In genomic region chr14:48295815-48296271, GRCm38 (mm10) we compare ENCODE assay signal across 7 mouse cellular contexts.
A peak's percentile ranks its signal among the peaks of the same experiment; 100 is the strongest.
DNase-seq lines count a peak whose midpoint lies in the region; ATAC-seq and TF ChIP-seq lines count a peak whose summit lies in the region.

No protein-coding gene starts in this region.

- peak; percentile 54; the same call in 1 of the 2 replicates for ATAC-seq in embryonic facial prominence, embryonic 15.5 days (ENCODE audit: insufficient number of reproducible peaks, low FRiP score, low TSS enrichment, low read depth)
- no peak for ATAC-seq in neural tube, embryonic 15.5 days (ENCODE audit: low FRiP score)

- no peaks in the 10 kb centered on the region for H3K36me3 ChIP-seq in embryonic facial prominence, embryonic 15.5 days
- H3K36me3 ChIP-seq in neural tube, embryonic 15.5 days, result no peaks in the 10 kb centered on the region

- H3K9ac ChIP-seq in embryonic facial prominence, embryonic 15.5 days, result no peak overlapping the region
- H3K9ac ChIP-seq in neural tube, embryonic 15.5 days (replicated peaks), result no peak overlapping the region

- peak; percentile 23 to 27 for DNase-seq in left cerebral cortex, postnatal 14 days (ENCODE audit: low spot score in 2 of 2)
- DNase-seq in left cerebral cortex, adult 9 months (ENCODE audit: low spot score in 2 of 2), result no peak
- peak; percentile 35 to 39 for DNase-seq in heart, postnatal 36 days
- no peak for DNase-seq in cerebellum, adult 9-10 months
- no peak for DNase-seq in cerebellum, adult 2 months

- peaks cover 10% of the 10 kb centered on the region for H3K4me1 ChIP-seq in embryonic facial prominence, embryonic 15.5 days
- peaks cover 8% of the 10 kb centered on the region; the same call in 1 of the 2 replicates for H3K4me1 ChIP-seq in neural tube, embryonic 15.5 days
- H3K4me1 ChIP-seq in cerebellum, adult 2 months (ENCODE audit: control insufficient read depth, insufficient read depth, low read length), result no peaks in the 10 kb centered on the region; the same call in 1 of the 2 replicates

- peaks cover 6% of the 10 kb centered on the region; the same call in 1 of the 2 replicates for H3K27me3 ChIP-seq in embryonic facial prominence, embryonic 15.5 days
- no peaks in the 10 kb centered on the region for H3K27me3 ChIP-seq in neural tube, embryonic 15.5 days (replicated peaks)
- H3K27me3 ChIP-seq in cerebellum, adult 2 months (ENCODE audit: control insufficient read depth, insufficient read depth, low read length), result no peaks in the 10 kb centered on the region

- no peak overlapping the region for H3K4me3 ChIP-seq in embryonic facial prominence, embryonic 15.5 days (replicated peaks)
- H3K4me3 ChIP-seq in neural tube, embryonic 15.5 days (replicated peaks), result no peak overlapping the region
- H3K4me3 ChIP-seq in cerebellum, adult 2 months (replicated peaks; ENCODE audit: insufficient read depth, low read depth, low read length), result no peak overlapping the region

- H3K9me3 ChIP-seq in embryonic facial prominence, embryonic 15.5 days (replicated peaks), result no peaks in the 10 kb centered on the region
- no peaks in the 10 kb centered on the region for H3K9me3 ChIP-seq in neural tube, embryonic 15.5 days (replicated peaks)

- intact Hi-C loops in left cerebral cortex, postnatal 14 days (cut with DNase I), result no loop called here
- intact Hi-C loops in heart, postnatal 36 days (cut with DNase I), result loop anchor here (5.0 kb wide), 3 partner anchors 34 to 174 kb away; partner anchors contain the start of gene Peli2

- TF ChIP-seq CTCF in cerebellum, adult 2 months (IDR thresholded peaks at IDR 0.05; ENCODE audit: borderline replicate concordance, insufficient read depth, low read depth, low read length), result no peak

- 26% methylated on average over 7 of the region's 7 CpGs for WGBS in embryonic facial prominence, embryonic 15.5 days
- 38% methylated on average over 7 of the region's 7 CpGs for WGBS in neural tube, embryonic 15.5 days
- WGBS in cerebellum, adult 2 months, result 49% methylated on average over 7 of the region's 7 CpGs

- H3K27ac ChIP-seq in embryonic facial prominence, embryonic 15.5 days (replicated peaks), result no peak overlapping the region
- no peak overlapping the region for H3K27ac ChIP-seq in neural tube, embryonic 15.5 days (replicated peaks)
- H3K27ac ChIP-seq in cerebellum, adult 2 months (ENCODE audit: insufficient read depth, low read length), result no peak overlapping the region

- H3K4me2 ChIP-seq in embryonic facial prominence, embryonic 15.5 days (replicated peaks), result 0 out of 2 replicates have a peak overlapping the region, but pooled peaks have one; percentile 10
- peak overlapping the region; percentile 17; the same call in 1 of the 2 replicates for H3K4me2 ChIP-seq in neural tube, embryonic 15.5 days

- TF ChIP-seq POLR2A in cerebellum, adult 2 months (IDR thresholded peaks at IDR 0.05; ENCODE audit: borderline replicate concordance, insufficient read depth, low read length), result no peak

Comparison
In these comparisons a context has a peak if more than half of its experiments do, and no peak if none do; other contexts are left out.
1. DNase-seq: peak in left cerebral cortex, postnatal 14 days (2 of 2) and heart, postnatal 36 days (2 of 2); none in left cerebral cortex, adult 9 months (0 of 2), cerebellum, adult 9-10 months (single experiment) and cerebellum, adult 2 months (0 of 2).